Mouse (Mus musculus) adrenal gland, postnatal 14 days (tissue): ENCODE data around the gene Kcnq1. TPM values are rescaled to one million over a fixed set of nuclear protein-coding genes. Genes with fewer than 3 reads are reported as not detected.

ENCODE experiments used
- DNase-seq: peaks from one replicate; pipeline ENCODE4 v3.0.0; 2021; ENCODE audit warnings: mixed read lengths
- total RNA-seq: library from RNA; stranded (reverse); gene quantifications from 2 replicates; pipeline ENCODE4 v1.2.3, GENCODE M21; 2021

Kcnq1 gene
- total RNA-seq, 1 experiment from 2014 or later = 6.1 TPM

DNA sequence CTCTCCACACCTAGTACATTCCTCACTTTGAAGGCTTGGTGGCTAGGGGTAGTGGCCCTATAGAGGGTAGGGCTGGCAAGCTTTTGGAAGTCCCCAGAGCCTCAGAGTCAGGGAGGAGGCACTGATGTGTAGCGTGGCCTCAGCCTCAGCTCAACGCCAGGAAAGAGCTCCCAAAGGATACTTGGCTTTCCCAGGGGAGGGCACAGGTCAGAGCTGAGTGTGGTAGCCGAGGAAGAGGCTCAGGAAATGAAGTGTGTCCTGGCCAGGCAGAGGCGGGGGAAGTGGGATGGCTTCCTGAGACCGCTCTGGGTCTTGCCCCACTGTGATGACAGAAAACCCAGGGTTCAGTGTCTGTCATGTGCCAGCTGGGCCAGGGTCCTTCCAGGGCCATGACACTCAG, 30.4 kb downstream of the Kcnq1 start:
- DNase-seq = peak; percentile 79

DNA sequence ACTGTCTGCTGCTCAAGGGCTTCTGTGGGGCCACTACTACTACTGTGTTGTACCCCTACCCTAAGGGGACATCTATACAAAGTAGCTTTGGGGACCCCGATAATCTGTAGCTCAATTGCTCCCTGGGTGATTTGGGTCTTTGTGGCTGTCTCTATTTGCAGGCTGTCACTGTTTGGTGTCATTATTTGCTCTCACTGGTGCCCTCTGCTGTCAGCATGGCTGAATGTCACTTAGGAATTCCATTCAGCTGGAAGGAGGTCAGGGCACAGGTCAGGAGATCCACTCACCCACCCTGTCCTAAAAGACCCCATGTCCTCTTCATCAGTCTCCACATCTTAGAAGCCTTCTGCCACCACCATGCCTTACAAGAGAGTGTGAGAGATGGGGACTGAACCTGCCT, 32.6 kb downstream of the Kcnq1 start:
- peak; percentile 75 for DNase-seq

DNA sequence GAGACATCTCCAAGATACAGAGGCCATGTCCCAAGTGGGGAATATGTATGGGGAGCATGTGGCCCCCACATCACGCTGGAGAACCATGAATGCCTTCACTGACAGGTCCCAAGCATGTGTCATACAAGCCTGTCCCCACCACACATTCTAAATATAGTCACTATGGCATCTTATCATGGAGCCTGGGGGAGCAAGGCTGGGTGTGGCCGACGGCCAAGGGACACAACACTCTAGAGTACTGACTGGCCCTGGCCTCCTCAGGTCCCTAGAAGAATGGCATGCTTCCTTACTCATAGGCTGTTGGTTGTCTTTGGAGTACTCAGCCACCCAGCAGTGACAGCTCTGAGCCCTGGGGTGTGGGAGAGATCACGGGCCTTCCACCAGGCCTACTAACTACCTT, 33.8 kb downstream of the Kcnq1 start:
- DNase-seq = no peak

DNA sequence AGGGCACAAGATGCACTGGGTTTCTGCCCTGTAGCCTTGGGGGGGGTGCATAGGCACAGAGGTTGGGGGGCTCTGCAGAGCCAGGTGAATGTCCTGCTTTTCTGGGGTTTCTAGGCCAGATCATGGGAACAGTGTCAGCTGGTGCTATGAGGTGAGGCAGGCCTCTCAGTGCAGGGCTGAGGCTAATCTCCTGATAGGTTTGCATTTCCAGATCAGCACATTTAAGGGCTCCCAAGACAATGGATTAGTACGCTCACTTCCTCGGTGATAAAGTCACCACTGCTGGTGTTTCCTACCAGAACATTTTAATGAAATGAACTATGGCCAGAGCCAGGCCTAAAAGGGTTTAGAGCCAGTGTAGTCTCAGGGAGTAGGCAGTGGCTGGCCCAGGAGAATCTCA, 36.5 kb downstream of the Kcnq1 start:
- no peak for DNase-seq

DNA sequence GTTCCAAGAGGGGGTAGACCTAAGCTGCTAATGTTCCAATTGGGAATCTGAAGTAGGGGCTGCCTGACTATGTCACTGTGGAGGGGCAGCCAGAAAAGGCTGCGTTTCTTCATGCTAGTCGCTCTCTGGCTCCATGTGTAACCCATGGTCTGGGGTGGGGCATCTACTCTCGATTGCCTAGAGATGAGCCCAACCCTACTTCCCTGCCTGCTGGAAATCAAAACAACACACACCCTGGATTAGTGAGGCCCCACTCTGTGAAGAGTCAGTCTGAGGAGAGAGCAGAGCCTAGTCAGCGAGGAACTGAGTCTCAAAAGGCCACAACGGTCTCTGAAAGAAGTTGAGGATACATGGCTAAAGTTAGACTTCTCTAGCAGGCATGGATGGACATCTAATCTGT, 40.9 kb downstream of the Kcnq1 start:
- DNase-seq = no peak

DNA sequence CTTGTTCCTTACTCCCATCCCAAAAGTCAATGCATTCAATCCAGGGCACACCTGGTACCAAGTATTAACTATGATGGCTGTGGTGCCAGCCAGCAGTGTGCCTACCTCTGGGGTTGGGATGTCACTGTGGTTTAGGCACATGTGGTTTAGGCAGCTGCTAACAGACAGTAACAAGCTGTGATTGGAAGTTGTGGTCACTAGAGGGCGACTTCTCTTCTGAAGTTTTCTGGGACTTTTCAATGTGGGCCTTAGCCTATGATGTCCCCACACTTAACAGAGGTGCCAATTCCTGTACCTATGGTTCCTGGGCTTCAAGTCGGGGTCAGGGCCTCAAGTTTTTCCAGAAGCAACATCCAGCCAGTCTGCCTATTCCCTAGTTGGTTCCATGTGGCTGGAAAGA, 45.0 kb downstream of the Kcnq1 start:
- peak; percentile 63 for DNase-seq

DNA sequence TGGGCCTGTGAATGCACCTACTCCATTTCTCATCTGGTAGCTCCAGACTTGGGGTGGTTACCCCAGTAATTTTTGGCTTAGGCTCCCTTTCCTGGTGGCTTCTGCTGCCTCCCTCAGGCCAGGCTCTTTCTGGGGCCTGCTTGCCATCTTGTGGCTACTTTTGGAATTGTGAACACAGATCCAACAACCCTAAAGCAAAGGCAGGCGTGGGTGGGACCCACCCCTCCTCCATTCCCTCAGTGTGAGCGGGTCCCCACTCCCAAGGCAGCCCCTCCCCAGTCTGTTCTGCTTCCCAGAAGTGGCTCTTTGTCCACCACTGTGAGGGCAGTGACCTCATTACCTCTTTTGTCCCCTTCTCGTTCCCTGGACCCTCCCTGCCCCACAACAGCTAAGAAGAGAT, 46.2 kb downstream of the Kcnq1 start:
- DNase-seq = peak; percentile 45

DNA sequence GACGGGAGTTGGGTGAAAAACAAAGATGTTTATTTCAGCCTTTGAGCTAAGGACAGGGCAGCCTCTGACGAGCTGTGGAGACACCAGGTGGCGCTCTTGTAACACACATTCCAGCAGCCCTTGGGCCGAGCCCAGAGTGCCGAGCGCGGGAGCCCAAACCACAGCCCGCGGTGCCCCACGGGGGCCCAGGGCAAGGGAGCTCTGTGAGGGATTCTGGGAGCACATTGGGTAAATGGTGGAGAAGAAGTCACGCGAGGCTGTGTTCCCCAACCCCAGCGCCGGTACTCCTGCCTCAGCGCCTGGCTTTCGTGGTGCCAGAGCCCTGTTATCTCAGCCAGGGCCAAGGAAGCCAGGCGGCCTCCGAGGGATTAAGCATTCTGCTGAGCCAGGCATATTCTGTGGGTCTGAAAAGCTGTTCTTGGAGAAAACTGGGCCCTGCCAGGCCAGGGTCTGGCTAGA, 47.8 kb downstream of the Kcnq1 start:
- peak; percentile 92 for DNase-seq

DNA sequence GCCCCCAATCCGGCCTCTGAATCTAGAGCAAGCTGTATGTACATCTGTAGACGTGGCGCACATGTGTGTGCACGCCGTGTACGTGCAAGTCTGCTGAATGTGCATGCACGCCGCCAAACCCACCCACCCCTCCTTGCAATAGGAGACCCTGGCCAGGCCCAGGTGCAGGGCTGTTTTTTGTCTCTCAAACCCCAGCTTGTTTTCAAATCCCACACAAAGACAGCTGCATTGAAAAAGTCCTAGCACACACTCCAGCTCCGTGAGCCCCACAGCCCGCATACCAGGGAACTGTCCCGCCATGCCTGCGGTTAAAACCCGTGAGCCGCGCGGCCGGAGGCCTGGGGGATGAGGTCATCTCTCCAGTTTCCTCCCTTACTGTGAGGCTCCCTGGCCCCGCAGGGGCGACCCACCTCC, 48.3 kb downstream of the Kcnq1 start:
- DNase-seq = peak; percentile 54

DNA sequence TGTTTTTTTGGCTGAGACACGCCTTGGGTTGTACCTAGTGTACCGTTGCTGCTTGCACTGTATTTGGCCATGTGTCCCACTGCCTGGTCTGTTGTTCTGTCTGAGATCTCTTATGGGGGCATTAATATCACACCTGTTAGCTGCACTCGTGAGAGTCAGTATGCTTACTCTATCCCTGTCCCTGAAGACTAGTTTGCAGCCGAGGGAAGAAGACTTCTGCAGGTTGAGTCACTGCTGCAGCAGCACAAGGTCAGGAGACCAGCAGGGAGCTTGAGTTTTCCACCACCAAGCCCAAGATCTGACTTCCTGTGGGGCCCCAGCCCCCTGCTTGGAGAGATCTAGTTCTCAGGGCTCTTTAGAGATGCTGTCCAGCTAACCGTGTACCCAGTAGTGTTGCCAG, 49.1 kb downstream of the Kcnq1 start:
- no peak for DNase-seq

DNA sequence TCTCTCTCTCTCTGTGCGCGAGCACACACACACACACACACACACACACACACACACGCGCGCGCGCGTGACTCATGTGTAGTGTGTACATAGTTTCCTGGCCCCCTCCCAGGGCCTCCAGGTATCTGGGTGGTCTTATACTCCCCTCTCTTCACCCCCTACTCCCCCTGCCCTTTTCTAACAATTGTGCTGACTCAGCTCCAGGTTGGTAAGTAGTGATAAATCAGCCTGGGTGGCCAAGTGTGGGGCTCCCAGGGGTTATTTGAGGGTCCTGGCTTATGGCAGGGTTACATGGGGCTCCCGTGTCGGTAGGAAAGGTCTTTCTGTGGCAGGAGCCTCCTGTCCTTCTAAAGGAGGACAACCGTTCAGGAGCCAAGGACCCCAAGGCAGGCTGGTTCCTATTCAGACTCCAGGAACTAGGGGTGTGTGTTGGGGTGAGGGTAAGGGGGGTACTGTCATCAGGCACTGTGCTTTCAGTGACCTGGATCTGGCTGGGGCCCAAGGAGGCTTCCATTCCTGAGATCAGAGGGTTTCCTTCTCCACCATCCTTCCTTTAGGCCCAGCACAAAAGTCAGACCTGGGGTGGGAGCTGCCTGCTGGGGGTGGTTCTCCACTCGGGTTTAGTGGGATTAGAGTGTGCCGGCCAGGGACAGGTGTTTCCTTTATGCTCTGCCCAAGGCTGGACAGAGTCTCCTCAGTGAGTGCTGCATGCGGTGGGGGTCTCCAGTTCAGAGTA, 52.7 kb downstream of the Kcnq1 start:
- no peak for DNase-seq

DNA sequence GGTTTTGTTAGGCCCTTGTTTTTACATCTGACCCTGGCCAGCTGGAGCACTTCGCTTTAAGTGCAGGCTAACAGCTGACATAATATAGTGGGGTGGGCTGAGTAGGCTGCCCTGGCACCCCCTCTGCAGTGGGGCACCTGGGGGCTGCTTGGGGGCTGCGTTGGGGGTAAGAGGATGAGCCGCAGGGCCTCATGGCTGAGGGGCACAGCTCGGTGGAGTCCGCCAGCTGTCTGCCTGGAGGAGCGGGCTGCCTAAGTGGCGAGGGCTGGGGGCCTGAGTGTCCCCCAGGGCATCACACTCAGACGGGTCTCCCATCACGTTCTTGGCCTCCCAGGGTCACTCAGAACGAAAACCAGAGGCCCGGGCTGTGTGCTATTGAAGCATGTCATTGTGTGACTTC, 53.3 kb downstream of the Kcnq1 start:
- DNase-seq = no peak

DNA sequence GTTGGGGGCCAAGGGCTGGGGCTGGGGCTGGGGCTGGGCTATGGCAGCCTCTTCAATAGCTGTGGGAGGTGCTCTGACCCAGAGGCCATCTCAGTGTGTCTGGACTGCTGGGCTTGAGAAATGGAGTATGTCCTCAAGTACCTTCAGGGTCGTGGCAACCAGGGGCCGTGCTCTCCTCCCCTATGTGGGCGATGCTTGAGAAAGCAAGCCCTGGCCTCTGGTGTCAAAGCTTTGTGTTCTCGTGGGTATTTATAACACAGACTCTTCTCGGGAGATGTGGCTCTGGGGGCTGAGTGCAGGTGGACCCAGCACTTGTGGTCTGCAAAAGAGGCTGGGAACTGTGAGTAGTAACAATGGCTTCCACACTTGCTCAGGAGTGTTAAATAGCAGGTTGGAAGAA, 53.9 kb downstream of the Kcnq1 start:
- DNase-seq = no peak

DNA sequence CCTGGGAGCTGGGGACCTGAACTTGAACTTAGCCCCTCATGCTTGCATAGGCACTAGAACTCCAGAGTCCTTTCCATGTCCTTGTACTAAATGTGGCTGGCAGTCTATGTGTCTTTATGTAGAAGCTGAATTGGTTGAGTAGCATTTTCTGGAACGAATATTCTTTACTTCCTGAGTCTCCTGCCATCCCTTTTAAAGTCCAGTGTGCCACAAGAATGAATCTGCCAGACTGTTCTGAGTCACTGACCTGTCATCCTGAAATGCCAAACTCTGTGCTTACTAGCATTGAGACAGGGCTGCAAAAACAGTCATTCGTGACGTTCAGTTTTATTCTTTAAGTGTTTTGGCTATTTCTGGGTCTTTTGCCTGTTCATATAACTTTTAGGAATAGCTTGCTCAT, 55.9 kb downstream of the Kcnq1 start:
- DNase-seq = peak; percentile 33

DNA sequence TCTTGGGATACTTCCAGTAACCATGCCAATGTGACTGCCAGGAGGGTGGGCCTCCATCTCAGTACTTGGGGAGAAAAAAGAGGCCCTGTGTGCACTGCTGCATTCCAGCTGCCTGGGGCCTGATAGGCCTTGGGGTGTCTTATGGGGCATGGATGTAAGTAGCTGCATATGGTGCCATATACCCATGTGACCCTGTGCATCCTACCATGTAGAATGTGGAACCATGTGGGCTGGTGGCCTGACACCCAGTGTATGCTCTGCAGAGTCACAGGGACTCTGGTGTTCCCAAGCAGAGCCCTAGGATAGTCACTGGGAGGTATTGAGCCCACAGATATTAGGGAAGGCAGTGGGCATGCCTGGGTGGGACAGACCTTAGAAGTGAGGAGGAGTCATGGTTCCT, 57.9 kb downstream of the Kcnq1 start:
- no peak for DNase-seq

DNA sequence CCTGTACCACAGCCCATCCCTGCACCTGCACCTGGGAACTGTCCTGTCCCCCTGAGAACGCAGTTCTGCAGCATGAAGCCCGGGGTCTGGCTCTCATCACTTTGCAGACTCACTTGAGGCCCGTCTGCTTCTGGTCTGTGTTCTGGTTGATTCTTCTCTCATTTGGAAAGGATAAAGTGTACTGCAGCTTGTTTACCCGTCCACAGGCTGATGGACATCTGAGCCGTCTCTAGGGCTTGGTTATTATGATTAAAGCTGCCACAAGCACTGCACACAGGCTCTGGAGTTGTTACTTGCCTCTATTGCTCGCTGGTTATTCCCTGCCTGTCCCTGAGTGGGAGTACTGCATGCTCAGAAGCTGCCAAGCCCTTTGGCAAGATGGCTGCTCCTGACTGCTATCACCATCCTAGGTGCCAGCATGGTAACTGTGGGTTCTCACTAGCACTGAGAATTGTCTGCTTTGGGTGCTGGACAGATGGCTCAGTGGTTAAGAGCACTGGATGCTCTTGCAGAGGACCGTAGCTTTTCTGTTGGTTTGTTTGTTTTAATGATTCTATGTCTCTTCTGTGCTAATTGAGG, 59.6 kb downstream of the Kcnq1 start:
- no peak for DNase-seq

DNA sequence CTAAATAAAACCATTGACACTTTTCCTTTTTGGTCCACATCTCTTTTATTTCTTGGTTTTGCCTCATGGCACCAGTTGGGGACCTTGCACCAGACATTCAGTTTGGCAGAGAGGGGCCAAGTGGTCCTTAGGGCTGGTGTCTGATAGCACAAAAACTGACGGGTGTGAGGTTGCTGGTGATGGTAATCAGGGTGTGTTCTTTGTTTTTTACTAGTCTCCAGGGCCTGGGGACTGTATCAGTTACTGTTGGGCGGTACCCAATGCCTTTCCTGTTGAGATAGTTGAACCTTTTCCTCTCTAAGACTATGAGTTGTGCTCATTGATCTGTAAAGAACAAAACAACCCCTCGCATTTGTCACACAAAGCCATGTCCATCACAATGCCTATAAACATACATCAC, 61.1 kb downstream of the Kcnq1 start:
- no peak for DNase-seq

DNA sequence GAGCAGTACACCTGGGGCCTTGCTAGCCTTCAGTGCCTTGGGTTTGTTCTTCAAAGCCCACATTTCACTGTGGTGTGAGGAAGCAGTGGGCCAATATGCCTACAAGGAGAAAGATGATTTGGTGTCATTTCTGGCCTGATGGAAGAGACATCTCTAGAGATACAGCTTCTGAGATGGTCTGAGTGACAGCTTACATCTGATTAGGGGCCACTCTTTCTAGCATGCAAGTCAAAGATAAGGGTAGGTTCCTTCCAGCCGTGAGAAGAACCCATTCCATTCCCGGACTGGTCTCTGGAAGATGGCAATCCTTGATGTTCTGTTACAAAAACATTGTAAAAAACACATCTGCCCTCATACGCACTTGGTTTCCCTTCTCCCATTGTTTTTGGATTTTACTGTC, 63.2 kb downstream of the Kcnq1 start:
- no peak for DNase-seq

DNA sequence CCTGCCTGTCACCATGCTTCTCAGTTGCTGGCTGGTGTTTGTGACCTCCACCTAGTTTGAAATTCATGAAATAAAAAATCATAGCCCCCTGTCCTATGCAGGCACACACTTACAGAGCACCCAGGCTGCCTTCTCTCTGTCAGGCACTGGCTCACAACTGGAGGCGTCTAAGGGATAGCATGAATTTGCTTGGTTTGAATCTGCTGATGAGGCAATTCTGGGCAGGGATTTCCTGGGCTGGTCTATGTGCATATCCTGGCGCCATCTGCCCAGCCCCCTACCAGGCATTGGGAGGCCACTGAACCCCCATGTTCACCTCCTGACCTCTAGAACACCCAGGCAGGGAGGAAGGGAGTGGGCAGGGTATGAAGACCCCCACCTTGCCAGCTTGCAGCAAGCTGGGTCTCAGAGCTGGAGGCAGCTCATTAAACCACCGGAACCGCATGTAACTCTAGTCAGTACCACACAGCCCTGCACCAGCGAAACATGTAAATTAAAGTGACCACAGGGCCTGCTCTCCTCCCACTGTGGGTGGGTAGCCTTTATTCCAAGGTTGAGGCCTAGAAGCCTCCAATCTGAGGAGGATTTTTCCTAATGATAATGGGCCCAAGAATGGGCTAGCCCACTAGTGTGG, 66.9 kb downstream of the Kcnq1 start:
- no peak for DNase-seq

DNA sequence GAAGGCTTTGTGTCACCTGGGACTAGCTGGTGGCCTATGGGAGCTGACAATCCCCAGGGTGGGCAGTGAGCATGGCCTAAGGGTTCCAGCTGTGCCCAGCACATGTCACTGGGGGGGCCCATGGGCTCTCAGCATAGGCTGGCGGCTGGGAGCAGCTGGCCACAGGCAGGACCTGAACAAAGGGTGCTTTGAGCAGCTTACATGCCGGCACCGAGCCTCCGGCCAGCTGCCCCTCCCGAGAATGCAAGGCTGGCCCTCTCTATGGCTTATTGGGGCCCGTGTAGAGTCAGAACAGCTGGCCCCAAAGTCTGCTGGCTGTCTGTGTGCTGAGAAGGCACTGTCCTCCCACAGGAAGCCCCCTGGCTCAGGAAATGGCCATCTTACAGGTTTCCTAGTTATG, 68.5 kb downstream of the Kcnq1 start:
- no peak for DNase-seq

DNA sequence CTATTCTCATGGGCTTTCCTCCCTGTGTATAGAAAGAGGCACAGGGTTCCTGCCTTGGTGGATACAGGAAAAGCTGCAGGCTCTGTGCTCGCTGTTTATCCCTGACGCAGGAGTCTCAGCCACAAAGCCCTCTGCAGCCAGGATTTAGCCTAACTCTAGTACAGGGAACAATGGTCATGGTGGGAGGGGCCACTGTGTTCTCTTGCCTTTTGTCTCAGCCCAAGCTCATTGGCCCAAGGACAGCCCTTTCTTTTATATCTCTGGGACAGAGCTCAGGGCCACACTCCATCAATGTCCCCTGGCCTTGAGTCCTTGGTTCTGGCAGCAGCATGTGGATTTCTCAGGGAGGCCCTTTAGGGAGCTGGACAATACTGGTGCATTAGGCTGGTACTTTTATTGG, 72.7 kb downstream of the Kcnq1 start:
- DNase-seq = peak; percentile 86

DNA sequence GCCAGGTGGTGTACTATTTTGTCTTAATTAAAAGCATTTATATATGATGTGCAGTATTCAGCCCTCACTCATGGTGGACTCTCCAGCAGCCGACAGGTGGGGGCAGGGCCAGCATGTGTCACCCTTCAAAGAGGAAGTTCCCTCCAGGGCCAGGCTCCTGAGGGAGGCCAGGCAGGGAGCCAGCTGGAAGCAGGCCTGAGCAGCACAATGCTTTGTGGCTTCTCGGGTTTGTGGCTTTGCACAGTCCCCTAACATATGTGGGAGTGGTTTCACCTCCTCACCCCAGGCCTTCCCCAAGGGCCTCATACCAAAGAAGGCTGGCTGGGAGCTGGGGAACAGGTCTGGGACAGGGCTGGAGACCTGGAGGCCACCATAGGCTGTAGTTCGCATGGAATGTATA, 74.6 kb downstream of the Kcnq1 start:
- peak; percentile 93 for DNase-seq

DNA sequence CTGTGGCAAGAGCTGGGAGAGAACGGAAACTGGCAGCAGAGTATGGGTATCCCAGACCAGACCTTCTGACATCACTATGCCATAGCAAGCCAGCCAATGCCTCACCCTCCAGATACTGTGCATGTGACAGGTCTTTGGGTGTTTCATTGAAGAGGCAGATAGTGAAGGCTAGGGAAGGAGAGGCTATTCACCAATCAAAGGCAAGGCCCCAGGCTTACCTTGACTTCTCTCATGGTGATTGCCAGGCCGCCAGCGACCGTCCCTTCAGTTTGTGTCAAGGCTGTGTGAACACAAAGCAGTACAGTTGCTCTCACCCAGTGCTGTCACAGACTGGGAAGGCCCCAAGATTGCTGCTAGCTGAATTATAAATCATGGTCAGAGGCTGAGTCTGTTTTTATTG, 75.1 kb downstream of the Kcnq1 start:
- peak; percentile 79 for DNase-seq

DNA sequence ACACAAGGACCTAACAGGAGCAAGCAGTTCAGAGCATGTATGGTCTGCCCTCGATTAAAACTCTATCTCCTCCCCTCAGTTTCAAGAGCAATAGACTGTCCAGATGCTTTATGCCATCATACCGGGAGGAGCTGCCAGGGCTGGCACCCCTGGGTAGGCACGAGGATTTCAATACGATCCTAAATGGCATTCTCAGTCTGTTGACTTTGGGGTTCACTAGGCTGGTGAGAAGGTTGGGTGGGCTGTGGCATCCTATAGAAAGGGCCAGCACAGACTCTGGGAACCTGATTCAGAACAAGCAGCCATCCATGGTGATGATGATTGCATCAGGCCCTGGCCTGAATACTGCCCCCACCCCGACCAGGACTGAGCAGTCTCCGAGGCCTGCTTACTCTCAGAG, 79.3 kb downstream of the Kcnq1 start:
- DNase-seq = no peak
